Mouse (Mus musculus): ENCODE results near the gene Metap1d. TPM values are rescaled to one million over a fixed set of nuclear protein-coding genes. Genes with fewer than 3 reads are reported as not detected.

Metap1d gene
- polyA plus RNA-seq, 1 experiment from 2014 or later = 42.8 TPM

DNA sequence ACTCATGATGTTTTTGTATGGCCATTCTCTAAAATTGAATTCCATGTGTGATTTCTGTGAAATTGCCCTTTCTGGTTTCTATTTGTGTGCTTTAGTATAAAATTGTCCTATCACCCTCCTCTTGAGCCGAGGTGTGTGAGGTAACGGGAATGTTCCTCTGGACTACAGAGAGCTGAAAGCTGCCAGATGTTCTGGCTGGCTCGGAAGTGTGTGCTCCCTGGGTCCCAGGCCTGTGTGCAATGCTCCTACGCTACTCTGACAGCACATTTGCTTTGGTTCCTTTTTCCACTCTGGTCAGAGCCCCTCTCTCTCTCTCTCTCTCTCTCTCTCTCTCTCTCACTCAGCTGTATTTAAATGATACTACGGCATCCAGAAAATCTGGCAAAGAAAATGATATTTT lies 44.1 kb downstream of the Metap1d start:
- H3K27me3 ChIP-seq = no peaks in the 10 kb centered on the region
- no peak for ATAC-seq (ENCODE audit: insufficient number of reproducible peaks, insufficient read depth, low FRiP score, low TSS enrichment, low read depth)
- H3K9ac ChIP-seq (replicated peaks) = no peak overlapping the region
- no peak overlapping the region for H3K4me3 ChIP-seq (replicated peaks)
- H3K36me3 ChIP-seq = no peaks in the 10 kb centered on the region
- H3K27ac ChIP-seq = peak overlapping the region; percentile 59; the same call in 1 of the 2 replicates
- no peaks in the 10 kb centered on the region for H3K9me3 ChIP-seq
- 12% methylated on average over 5 of the region's 5 CpGs for WGBS
- H3K4me1 ChIP-seq (replicated peaks) = peaks cover 37% of the 10 kb centered on the region
- 0 out of 2 replicates have a peak overlapping the region, but pooled peaks have one; percentile 0 for H3K4me2 ChIP-seq

DNA sequence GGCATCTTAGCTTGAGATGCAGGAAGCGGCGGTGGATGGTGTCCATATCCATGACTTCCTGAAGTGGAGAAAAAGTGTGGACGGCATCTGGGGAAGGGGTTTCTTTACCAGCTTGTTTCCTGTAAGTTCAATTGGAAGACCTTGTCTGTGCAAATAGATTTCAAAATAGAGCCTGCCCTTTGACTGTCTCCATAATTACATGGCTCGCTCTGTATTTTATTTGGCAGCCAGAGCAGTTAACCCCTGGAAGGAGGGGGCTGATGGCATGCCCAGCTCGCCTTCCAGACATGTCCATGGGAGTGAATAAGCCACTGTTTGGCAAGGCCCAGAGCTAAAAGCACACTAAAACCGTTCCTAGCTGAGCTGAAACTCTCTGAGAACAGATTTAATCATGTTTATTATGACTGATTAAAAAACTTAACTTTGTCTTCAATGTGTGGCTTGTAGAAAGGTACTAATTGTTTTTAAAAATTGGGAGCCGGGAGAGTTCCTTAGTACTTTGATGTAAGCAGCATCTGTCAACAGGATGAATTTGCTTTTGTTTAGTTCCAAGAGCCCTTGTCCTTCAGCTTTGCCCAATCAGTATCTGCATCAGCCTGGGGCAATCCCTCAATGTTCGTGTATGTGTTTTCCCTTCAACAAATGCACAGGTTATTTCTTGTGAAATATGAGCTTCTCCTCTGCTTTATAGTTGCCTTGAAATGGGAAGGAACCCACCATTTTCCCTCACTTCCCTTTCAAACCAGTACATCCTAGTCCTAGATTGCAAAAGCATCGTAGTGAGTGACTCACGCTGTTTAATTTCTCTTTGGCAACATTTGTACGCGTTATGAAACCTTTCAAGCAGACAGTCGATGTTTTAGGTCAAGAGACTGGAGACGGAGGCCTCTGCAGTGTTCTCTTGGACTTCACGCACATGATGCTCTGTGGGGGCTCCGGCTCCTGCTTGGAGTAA lies 46.5 kb downstream of the Metap1d start:
- peak overlapping the region; percentile 66 for H3K27ac ChIP-seq
- ATAC-seq (ENCODE audit: insufficient number of reproducible peaks, insufficient read depth, low FRiP score, low TSS enrichment, low read depth) = no peak
- no peaks in the 10 kb centered on the region for H3K9me3 ChIP-seq
- H3K4me1 ChIP-seq (replicated peaks) = peaks cover 36% of the 10 kb centered on the region
- no peak overlapping the region for H3K4me2 ChIP-seq
- H3K9ac ChIP-seq (replicated peaks) = no peak overlapping the region
- no peaks in the 10 kb centered on the region for H3K36me3 ChIP-seq
- H3K27me3 ChIP-seq = no peaks in the 10 kb centered on the region
- 56% methylated on average over 16 of the region's 16 CpGs for WGBS
- H3K4me3 ChIP-seq (replicated peaks) = no peak overlapping the region

DNA sequence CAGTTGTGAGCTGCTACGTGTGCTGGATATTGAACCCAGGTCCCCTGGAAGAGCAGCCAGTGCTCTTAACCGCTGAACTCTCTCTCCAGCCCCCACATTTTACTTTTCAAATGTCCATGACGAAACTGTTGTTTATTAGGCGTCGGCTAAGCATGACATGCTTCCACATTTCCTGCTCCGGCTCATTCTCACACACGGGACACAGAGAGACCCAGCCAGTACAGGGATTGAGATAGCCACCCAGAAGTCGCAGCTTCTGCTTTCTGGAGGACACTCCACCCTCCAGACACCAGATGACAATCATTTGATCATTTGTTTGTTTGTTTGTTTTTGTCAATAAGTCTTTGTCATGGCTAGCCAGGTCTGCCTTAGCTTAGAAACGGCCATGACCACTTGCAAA lies 51.8 kb downstream of the Metap1d start:
- 59% methylated on average over 9 of the region's 9 CpGs for WGBS
- Histone ChIP-seq H3K36me3 (no peaks in the 10 kb centered on the region), H3K4me2 (no peak overlapping the region), H3K4me1 (replicated peaks) (peaks cover 6% of the 10 kb centered on the region), H3K27me3 (no peaks in the 10 kb centered on the region), H3K4me3 (replicated peaks) (no peak overlapping the region), H3K9ac (replicated peaks) (no peak overlapping the region), H3K9me3 (no peaks in the 10 kb centered on the region), H3K27ac (no peak overlapping the region)
- ATAC-seq (ENCODE audit: insufficient number of reproducible peaks, insufficient read depth, low FRiP score, low TSS enrichment, low read depth) = no peak

DNA sequence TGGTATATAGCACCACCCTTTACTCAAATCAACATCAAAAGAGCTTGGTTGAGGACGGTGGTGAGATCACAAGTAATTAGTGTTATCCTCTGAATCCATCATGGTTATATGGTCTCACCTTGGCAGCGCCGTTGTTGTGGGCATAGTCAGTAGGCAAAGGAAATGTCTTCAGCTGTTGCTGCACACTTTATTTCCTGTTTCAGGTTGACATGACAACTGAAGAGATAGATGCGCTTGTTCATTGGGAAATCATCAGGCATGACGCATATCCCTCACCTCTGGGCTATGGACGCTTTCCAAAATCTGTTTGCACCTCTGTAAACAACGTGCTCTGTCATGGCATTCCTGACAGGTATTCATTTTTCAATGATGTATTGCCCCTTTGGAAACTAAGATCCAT lies 58.1 kb downstream of the Metap1d start:
- H3K27ac ChIP-seq = no peak overlapping the region
- H3K4me1 ChIP-seq (replicated peaks) = 0 out of 2 replicates have a peak, but pooled peaks cover 2% of the 10 kb centered on the region
- no peaks in the 10 kb centered on the region for H3K27me3 ChIP-seq
- H3K9me3 ChIP-seq = no peaks in the 10 kb centered on the region
- 74% methylated on average over 7 of the region's 7 CpGs for WGBS
- H3K4me3 ChIP-seq (replicated peaks) = no peak overlapping the region
- H3K4me2 ChIP-seq = no peak overlapping the region
- H3K36me3 ChIP-seq = 0 out of 2 replicates have a peak, but pooled peaks cover 3% of the 10 kb centered on the region
- no peak for ATAC-seq (ENCODE audit: insufficient number of reproducible peaks, insufficient read depth, low FRiP score, low TSS enrichment, low read depth)
- no peak overlapping the region for H3K9ac ChIP-seq (replicated peaks)

DNA sequence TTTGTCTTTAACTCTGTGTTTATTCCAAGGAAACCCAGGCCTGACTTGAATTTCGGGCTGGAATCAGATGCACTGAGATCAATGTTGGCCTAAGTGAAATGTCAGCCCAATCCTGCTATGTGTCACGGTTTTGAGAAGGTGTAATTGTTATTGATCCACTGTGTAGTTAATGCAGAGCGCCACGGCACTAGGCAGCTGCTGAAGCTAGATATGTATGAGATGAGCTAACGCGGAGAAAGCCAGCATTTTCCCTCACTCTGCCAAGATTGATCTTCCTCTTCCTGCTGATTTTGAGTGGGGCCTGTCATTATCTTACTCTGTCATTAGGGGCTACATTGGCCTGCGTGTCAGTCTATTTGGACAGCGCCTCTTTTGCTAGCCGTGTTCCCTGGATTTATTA lies 59.2 kb downstream of the Metap1d start:
- no peaks in the 10 kb centered on the region for H3K27me3 ChIP-seq
- H3K4me1 ChIP-seq (replicated peaks) = no peaks in the 10 kb centered on the region
- WGBS = 82% methylated on average over 9 of the region's 9 CpGs
- H3K4me3 ChIP-seq (replicated peaks) = no peak overlapping the region
- no peak for ATAC-seq (ENCODE audit: insufficient number of reproducible peaks, insufficient read depth, low FRiP score, low TSS enrichment, low read depth)
- H3K4me2 ChIP-seq = no peak overlapping the region
- H3K27ac ChIP-seq = no peak overlapping the region
- 0 out of 2 replicates have a peak, but pooled peaks cover 3% of the 10 kb centered on the region for H3K36me3 ChIP-seq
- no peaks in the 10 kb centered on the region for H3K9me3 ChIP-seq
- no peak overlapping the region for H3K9ac ChIP-seq (replicated peaks)

DNA sequence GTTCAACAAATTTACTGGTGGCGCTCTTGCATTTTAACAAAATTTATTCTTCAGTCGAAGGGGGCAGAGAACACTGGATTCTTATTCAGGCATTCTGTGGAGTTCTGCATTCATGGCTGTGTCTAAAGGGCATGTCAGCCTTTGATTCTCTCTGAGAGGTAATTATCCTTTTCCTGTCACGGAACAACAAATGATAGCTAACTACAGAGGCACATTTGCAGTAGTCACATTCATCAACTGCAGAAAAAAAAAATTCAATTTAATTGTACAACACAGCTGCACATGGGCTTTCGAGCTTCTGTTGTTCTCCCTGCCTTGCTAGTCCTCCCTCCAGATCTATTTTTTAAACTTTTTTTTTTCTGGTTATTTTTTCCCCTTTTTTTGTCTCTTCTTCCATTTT lies 63.9 kb downstream of the Metap1d start:
- no peak for ATAC-seq (ENCODE audit: insufficient number of reproducible peaks, insufficient read depth, low FRiP score, low TSS enrichment, low read depth)
- H3K27ac ChIP-seq = no peak overlapping the region
- no peaks in the 10 kb centered on the region for H3K9me3 ChIP-seq
- H3K36me3 ChIP-seq = no peaks in the 10 kb centered on the region
- H3K9ac ChIP-seq (replicated peaks) = no peak overlapping the region
- WGBS = 45% methylated on average over 4 of the region's 4 CpGs
- H3K4me2 ChIP-seq = no peak overlapping the region
- H3K27me3 ChIP-seq = peaks cover 11% of the 10 kb centered on the region
- H3K4me1 ChIP-seq (replicated peaks) = no peaks in the 10 kb centered on the region
- H3K4me3 ChIP-seq (replicated peaks) = no peak overlapping the region

DNA sequence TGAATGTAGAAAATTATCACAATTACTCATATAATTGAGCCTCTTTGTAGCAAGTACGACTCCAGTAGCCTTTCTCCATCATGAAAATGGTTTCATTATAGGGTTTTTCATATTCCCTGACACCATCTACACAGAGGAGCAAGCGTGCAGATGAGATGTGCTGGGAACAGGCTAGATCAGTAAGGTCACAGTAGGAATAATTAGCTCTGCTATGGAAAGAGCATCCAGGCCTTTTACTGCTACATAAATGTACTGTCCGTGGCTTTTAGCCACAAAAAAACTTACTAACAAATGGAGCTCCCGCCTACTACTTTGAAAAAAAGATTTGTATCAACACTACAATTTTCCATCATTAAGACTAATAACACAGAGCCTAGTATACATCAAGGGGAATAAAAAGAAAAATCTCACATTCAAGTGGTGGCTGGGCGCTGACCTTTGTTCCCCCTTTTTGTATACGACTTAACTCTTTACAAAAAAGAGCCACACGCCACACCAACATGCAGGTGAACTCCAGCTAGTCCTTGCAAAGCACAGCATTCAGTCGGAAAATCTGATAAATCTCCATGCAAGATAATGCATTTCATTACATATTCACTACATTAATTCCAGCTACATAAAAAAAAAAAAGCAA lies 64.5 kb downstream of the Metap1d start:
- Histone ChIP-seq H3K4me1 (replicated peaks) (no peaks in the 10 kb centered on the region), H3K4me2 (no peak overlapping the region), H3K9ac (replicated peaks) (no peak overlapping the region), H3K36me3 (no peaks in the 10 kb centered on the region), H3K27me3 (peaks cover 13% of the 10 kb centered on the region), H3K27ac (no peak overlapping the region), H3K4me3 (replicated peaks) (no peak overlapping the region), H3K9me3 (no peaks in the 10 kb centered on the region)
- 67% methylated on average over 8 of the region's 8 CpGs for WGBS
- ATAC-seq (ENCODE audit: insufficient number of reproducible peaks, insufficient read depth, low FRiP score, low TSS enrichment, low read depth) = no peak

DNA sequence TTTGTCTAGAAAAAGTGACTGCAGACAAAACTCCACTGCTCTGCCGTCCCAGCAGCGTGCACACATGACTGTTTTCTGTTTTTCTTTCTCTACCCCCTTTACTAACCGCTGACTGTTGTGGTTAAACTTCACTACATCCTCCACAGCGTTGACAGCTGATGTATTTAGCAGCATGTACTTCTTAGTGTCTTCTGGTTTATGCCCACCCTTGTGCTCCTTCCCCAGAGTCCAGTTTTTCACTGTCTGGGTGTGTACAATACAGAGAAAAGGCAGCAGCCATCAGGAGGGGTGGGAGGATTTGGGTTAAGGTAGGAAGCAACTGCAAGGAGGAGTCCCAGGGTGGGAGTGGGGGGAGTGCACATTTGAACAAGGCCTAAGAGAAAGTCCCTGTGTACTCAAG lies 69.8 kb downstream of the Metap1d start:
- no peak for ATAC-seq (ENCODE audit: insufficient number of reproducible peaks, insufficient read depth, low FRiP score, low TSS enrichment, low read depth)
- no peak overlapping the region for H3K9ac ChIP-seq (replicated peaks)
- no peaks in the 10 kb centered on the region for H3K36me3 ChIP-seq
- H3K4me3 ChIP-seq (replicated peaks) = no peak overlapping the region
- H3K27ac ChIP-seq = no peak overlapping the region
- 71% methylated on average over 4 of the region's 4 CpGs for WGBS
- H3K9me3 ChIP-seq = no peaks in the 10 kb centered on the region
- no peak overlapping the region for H3K4me2 ChIP-seq
- no peaks in the 10 kb centered on the region for H3K4me1 ChIP-seq (replicated peaks)
- peaks cover 63% of the 10 kb centered on the region for H3K27me3 ChIP-seq

DNA sequence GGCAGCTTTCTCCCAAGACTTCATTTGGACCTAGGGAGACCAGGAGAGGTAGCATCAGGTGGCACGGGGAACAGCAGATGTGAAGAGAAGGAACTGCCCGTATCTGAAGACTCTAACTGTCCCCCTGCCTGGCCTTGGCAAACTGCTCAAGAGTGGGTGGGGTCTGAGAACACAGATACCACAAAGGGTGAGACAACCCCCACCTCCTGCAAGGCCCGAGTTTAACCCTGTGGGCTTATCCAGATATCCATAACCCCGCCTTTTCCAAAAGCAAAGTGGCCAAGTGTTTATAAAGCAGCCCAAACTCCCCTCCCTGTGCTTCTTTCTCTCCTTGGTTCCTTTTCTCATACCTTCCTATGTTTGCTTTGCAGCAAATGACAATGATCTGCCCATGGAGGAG lies 70.4 kb downstream of the Metap1d start:
- no peak overlapping the region for H3K4me2 ChIP-seq
- H3K36me3 ChIP-seq = no peaks in the 10 kb centered on the region
- peaks cover 2% of the 10 kb centered on the region for H3K4me1 ChIP-seq (replicated peaks)
- no peaks in the 10 kb centered on the region for H3K9me3 ChIP-seq
- no peak for ATAC-seq (ENCODE audit: insufficient number of reproducible peaks, insufficient read depth, low FRiP score, low TSS enrichment, low read depth)
- WGBS = 46% methylated on average over 4 of the region's 4 CpGs
- H3K27ac ChIP-seq = no peak overlapping the region
- no peak overlapping the region for H3K9ac ChIP-seq (replicated peaks)
- peaks cover 69% of the 10 kb centered on the region for H3K27me3 ChIP-seq
- no peak overlapping the region for H3K4me3 ChIP-seq (replicated peaks)

DNA sequence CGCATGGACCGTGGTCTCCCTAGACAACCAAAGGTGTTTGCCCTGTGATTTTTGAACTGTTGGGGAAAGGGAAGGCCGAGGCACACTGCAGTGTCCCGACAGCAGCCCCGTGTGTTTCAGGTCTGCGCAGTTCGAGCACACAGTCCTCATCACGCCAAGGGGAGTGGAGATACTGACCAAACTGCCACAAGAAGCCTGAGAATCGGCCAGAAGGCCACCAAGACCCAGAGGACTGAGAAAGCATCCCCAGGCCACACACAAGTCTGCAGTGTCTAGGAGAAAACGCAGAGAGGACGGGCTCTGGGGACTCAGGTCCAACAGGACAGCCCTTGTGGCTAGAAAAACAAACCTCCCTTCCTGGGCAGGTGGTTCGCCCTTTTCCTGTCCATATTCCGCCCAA lies 71.7 kb downstream of the Metap1d start:
- no peaks in the 10 kb centered on the region for H3K9me3 ChIP-seq
- peaks cover 82% of the 10 kb centered on the region for H3K27me3 ChIP-seq
- H3K4me2 ChIP-seq = no peak overlapping the region
- no peak overlapping the region for H3K9ac ChIP-seq (replicated peaks)
- no peak for ATAC-seq (ENCODE audit: insufficient number of reproducible peaks, insufficient read depth, low FRiP score, low TSS enrichment, low read depth)
- no peaks in the 10 kb centered on the region for H3K36me3 ChIP-seq
- 33% methylated on average over 13 of the region's 13 CpGs for WGBS
- no peak overlapping the region for H3K4me3 ChIP-seq (replicated peaks)
- peaks cover 13% of the 10 kb centered on the region for H3K4me1 ChIP-seq (replicated peaks)
- H3K27ac ChIP-seq = no peak overlapping the region

DNA sequence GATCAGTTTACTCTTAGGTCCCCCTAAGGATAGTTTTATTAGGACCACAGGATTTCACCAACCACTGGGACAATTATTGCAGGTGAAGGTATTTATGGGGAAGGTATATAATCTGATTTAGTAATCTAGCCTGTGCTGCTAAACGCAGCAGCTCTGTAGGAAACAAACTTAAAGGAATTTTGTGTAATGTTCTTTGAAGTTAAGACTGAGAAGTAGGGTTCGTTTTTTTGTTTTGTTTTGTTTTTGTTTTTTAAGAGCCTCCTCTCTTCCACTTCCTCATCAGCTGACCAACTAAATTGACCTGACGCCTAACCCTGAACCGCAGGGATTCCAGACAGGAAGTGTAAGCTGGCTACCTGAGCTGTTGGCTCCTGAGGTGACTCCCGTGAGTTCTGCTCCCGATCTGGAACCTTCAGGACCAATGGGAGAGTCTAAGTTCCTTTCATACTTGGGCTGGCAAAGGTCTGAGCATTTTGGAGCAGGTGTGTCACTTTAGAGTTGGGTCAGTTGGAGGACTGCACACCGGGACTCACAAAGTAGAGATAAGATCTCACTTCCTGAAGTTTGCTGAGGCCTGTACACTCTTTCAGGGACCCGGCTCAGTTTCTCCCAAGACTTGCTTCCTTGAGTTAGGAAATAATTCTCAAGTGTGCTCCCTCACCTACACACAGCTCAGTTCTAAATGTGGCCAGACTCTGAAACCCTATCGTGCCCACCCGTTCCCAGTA lies 73.7 kb downstream of the Metap1d start:
- no peak overlapping the region for H3K4me2 ChIP-seq
- no peak overlapping the region for H3K4me3 ChIP-seq (replicated peaks)
- ATAC-seq (ENCODE audit: insufficient number of reproducible peaks, insufficient read depth, low FRiP score, low TSS enrichment, low read depth) = no peak
- WGBS = 3% methylated on average over 10 of the region's 10 CpGs
- H3K4me1 ChIP-seq (replicated peaks) = peaks cover 26% of the 10 kb centered on the region
- H3K9me3 ChIP-seq = no peaks in the 10 kb centered on the region
- H3K9ac ChIP-seq (replicated peaks) = no peak overlapping the region
- H3K27ac ChIP-seq = no peak overlapping the region
- peaks cover 92% of the 10 kb centered on the region for H3K27me3 ChIP-seq
- H3K36me3 ChIP-seq = no peaks in the 10 kb centered on the region

Measured in limb, embryonic 12.5 days (tissue).